Mouse (Mus musculus) olfactory bulb, adult 2 months (tissue): ENCODE measurements around the gene Gm12216. TPM values are rescaled to one million over a fixed set of nuclear protein-coding genes. Genes with fewer than 3 reads are reported as not detected.

ENCODE experiments used
- H3K27ac ChIP-seq: fragments of 200-500 bp; 2 replicates; pipeline ENCODE4 v1.5.1; 2012; ENCODE audit warnings: low read depth, low read length; ENCODE audit not compliant: insufficient read depth
- H3K4me1 ChIP-seq: fragments of 200-500 bp; 2 replicates; pipeline ENCODE4 v1.6.1; 2012; ENCODE audit warnings: low read length; ENCODE audit not compliant: control insufficient read depth, insufficient read depth
- H3K4me3 ChIP-seq: fragments of 200-500 bp; 2 replicates; pipeline ENCODE4 v1.5.1; 2012; ENCODE audit warnings: mild to moderate bottlenecking, low read depth, low read length, moderate library complexity; ENCODE audit not compliant: insufficient read depth
- CTCF ChIP-seq: fragments of 200-500 bp; IDR thresholded peaks from 2 replicates; pipeline ENCODE4 v1.5.1; 2012; ENCODE audit warnings: low read depth, mild to moderate bottlenecking, low read length, moderate library complexity; ENCODE audit not compliant: insufficient read depth
- POLR2A ChIP-seq: fragments of 200-500 bp; IDR thresholded peaks from 2 replicates; pipeline ENCODE4 v1.6.1; 2012; ENCODE audit warnings: mild to moderate bottlenecking, low read depth, low read length, moderate library complexity; ENCODE audit not compliant: insufficient read depth
- WGBS: fragments of 180-500 bp; shearing (Covaris S2); methylation state at CpG from one replicate; pipeline ENCODE4 v1.1.7; 2018; 5-methylcytosine and 5-hydroxymethylcytosine counted together
- polyA plus RNA-seq: library from polyadenylated mRNA; stranded (reverse); fragments of >200 nt; gene quantifications from 2 replicates; pipeline ENCODE4 v1.2.4, GENCODE M21; 2012; ENCODE audit warnings: low replicate concordance; ENCODE audit not compliant: missing spikeins, insufficient read depth, insufficient read length

Gene Gm12216
- polyA plus RNA-seq, 1 experiment, result not detected

GRCm38 (mm10) chr11:53803093-53803492 is 56.0 kb downstream of the Gm12216 start:
- WGBS, result 88% methylated on average over 12 of the region's 12 CpGs
- Histone ChIP-seq H3K4me3 (no peak overlapping the region), H3K27ac (no peak overlapping the region), H3K4me1 (peaks cover 5% of the 10 kb centered on the region)
- TF ChIP-seq CTCF, result no peak

- Histone ChIP-seq H3K4me3 (no peak overlapping the region), H3K4me1 (peaks cover 13% of the 10 kb centered on the region), H3K27ac (no peak overlapping the region)
- TF ChIP-seq CTCF (no peak), POLR2A (no peak)
- 94% methylated on average over 5 of the region's 5 CpGs for WGBS
These were observed 58.1 kb downstream of the Gm12216 start for GRCm38 (mm10) chr11:53800975-53801374.

DNA sequence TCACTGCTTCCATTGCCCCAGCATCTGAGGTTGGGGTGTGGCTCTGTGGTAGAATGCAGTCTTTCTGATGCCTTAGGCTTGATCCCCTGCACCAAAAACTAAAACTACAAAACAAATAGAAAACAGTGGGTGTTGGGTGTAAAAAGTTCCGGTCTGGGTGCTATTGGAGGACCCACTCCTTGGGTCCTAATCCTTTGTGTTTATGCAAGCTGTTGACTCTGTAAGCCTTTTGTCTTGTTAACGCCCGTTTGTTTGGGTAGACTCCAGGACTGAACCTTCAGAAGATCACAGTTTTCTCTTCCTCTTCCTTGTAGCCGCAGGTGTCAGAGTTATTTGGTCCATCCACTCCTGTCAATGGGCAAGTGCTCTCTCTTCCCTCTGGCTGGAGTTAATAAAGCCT is 59.0 kb downstream of the Gm12216 start:
- no peak overlapping the region for H3K27ac ChIP-seq
- H3K4me1 ChIP-seq, result peaks cover 8% of the 10 kb centered on the region
- TF ChIP-seq CTCF, result no peak
- no peak for TF ChIP-seq POLR2A
- 77% methylated on average over 4 of the region's 4 CpGs for WGBS
- H3K4me3 ChIP-seq, result no peak overlapping the region

DNA sequence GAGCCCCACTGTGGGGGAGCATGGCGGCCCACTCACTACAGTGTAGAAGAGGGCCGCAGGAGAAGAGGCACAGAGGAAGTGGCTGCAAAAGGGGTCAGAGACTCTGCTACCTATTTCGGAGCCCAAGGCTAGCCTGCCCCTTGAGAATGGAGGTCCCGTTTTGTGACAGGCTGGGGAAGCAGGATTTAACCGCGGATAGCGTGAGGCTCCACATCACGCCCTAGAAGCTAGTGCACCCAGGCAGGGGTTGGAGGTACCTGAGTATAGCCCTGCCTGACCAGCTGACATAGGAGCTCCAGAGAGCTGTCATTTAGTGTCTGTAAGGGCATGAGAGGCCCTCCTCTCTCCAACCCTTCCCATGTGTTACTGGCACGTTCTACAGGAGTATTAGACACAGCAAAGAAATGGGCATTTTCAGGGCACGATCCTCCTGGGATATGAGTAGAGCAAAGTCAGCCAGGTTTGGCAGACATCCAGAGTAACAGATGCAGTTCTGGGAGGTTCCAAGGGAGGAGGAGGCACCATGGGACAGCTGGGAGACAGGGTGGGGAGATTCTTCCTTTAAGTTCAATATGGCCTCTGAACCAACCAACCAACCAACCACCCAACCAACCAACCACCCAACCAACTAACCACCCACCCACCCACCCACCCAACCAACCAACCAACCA is 60.9 kb downstream of the Gm12216 start:
- no peak overlapping the region for H3K27ac ChIP-seq
- TF ChIP-seq POLR2A (no peak), CTCF (no peak)
- H3K4me1 ChIP-seq, result peaks cover 11% of the 10 kb centered on the region
- no peak overlapping the region for H3K4me3 ChIP-seq
- WGBS, result 95% methylated on average over 10 of the region's 10 CpGs

DNA sequence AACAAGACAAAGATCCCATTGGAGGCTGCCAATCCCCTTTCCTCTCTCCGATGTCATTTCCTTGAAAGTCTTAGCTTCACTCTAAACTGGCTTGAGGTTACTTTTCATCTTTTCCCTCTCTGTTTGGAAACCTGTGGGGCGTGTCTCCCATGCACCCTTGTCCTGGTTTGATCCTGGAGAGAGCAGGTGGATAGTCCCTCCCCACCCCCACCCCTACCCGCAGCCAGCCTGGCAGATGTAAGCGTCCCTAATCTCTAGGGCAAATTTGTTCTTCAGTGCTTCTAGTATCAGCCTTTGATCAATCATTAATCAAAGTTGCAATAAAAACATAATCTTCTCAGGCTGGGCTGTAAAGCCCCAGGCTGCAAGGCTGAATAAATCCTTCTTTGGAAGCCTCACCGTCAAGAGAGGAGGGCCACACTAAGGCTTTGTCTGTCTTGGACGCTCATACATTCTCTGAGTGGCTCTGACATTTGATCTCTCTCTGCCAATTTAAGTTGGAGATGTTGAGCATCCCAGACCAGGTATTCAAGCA is 61.6 kb downstream of the Gm12216 start:
- TF ChIP-seq POLR2A, result no peak
- no peak for TF ChIP-seq CTCF
- 57% methylated on average over 6 of the region's 6 CpGs for WGBS

DNA sequence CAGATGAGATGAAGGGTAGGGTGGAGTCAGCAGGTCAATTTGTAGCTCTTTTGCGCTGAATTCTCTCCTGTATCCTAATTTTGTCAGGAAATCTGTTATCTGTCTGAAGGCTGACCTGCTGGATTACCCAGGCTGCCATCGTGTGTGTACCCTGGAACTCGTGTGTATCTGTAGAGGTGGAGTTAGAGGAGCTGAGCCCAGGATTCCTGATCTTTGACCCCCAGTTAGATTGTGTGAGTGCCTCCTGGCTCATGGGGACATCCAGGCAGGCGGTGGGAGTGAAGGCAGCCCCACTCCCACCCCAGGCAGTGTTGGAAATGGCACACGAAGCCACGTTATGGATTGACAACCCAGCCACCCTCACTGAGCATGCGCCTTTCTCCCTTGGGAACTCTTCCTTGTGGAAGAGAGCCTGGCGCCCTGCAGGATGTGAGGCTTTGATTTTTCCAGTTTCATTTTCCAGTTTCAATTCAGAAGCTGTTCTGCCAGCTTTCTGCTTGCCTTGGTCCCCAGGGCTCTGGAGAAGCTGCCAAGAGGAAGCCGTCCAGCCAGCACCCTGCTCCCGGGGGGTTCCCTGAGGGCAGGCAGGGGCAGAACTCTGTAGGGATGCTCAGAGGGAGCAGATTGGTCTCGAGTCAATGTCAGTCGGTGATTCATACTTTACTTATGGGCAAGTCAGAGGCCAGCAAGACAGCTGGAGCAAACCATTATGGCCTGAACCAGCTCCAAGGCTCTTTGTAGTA is 62.5 kb downstream of the Gm12216 start:
- TF ChIP-seq POLR2A (no peak), CTCF (no peak)
- WGBS, result 44% methylated on average over 12 of the region's 12 CpGs
- no peak overlapping the region for H3K27ac ChIP-seq
- H3K4me3 ChIP-seq, result no peak overlapping the region
- peaks cover 11% of the 10 kb centered on the region for H3K4me1 ChIP-seq

More for the DNA sequence above, 61.6 kb downstream of the Gm12216 start:
- peaks cover 11% of the 10 kb centered on the region for H3K4me1 ChIP-seq
- no peak overlapping the region for H3K4me3 ChIP-seq
- H3K27ac ChIP-seq, result no peak overlapping the region

DNA sequence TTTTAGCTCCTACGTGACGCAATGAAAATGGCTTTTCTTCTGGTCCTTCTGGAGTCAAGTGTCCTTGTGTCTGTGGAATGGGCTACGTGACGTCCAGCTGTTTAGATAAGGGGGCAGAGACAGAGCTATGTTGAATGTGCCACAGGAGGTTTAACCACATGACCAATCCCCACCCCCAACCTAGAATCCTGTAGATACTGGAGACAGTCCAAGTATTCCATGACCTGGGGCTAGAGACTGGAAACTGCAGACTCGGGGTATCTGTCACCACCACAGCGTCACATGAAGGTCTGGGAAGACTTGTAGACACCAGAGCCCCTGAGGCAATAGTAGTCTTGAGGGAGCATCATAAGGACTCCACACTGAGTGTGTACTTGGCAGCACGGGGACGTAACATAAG is 63.2 kb downstream of the Gm12216 start:
- 86% methylated on average over 8 of the region's 8 CpGs for WGBS

DNA sequence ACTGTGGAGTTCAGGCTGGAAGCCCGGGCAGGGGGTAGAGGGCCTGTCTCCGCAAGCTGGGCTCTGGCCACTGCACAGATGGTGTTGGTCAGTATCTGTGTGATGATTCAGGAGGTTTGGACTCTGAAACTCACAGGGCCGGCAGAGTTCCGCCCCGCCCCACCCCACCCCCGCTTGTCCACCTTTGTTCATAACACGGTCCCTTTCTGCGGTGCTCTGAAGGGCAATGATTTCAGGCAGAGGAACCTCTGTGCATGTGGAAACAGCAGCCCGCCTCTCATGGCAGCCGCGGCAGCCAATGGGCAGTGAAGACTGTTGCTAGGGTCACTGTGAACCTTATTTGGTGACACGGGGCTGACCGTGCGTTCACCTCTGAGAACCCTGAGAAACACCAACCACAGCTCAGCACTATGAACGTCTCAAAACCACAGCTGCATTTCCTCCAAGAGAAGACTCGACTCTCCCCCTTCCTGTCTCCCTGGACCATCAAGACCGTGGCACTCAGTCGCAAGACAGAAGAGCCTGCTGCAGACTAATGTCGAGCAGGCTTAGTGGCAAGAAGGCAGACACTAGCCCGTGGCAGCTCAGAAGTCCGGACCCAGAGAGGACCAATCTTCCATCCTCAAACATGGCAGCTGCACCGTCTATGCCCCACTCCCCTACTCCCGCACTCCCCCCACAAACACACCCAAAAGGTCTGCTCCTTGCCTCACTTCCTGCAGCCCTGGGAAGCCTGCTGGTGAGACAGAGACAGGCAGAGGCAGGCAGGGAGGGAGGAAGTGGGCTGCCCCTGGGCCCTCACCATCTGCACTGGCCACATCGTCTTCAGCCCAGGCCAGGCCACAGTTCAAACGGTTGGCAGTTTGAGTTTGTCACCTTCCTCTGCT is 64.1 kb downstream of the Gm12216 start:
- 77% methylated on average over 25 of the region's 25 CpGs for WGBS
- TF ChIP-seq POLR2A (no peak), CTCF (no peak)
- H3K27ac ChIP-seq, result no peak overlapping the region
- H3K4me3 ChIP-seq, result no peak overlapping the region
- peaks cover 11% of the 10 kb centered on the region for H3K4me1 ChIP-seq

More for the DNA sequence above, 63.2 kb downstream of the Gm12216 start:
- peaks cover 11% of the 10 kb centered on the region for H3K4me1 ChIP-seq
- H3K4me3 ChIP-seq, result no peak overlapping the region
- TF ChIP-seq CTCF (no peak), POLR2A (no peak)
- no peak overlapping the region for H3K27ac ChIP-seq
